Mouse (Mus musculus) limb, embryonic 15.5 days (tissue): ENCODE results near the gene Olfr525. TPM values are rescaled to one million over a fixed set of nuclear protein-coding genes. Genes with fewer than 3 reads are reported as not detected.

Source experiments
- polyA plus RNA-seq: library from polyadenylated mRNA; unstranded; fragments of >200 nt; fragmentation: Nextera tagmentation; extraction: Ambion mirVana; gene quantifications from 2 replicates; pipeline ENCODE4 v1.2.1, GENCODE M21; 2015

The Olfr525 gene
- polyA plus RNA-seq, 1 experiment from 2014 or later: not detected

Other genes starting within 250 kb of the Olfr525 start
- 0.55 and 1.2 TPM in 2 replicates for gene Caly, start 238.3 kb upstream of the Olfr525 start, polyA plus RNA-seq
- 0.41 TPM in 1 of 2 replicates, not detected in the other for gene Prap1, start 227.5 kb upstream of the Olfr525 start, polyA plus RNA-seq
- 21.4 and 22.3 TPM in 2 replicates for gene Fuom, start 218.4 kb upstream of the Olfr525 start, polyA plus RNA-seq
- gene Paox, start 205.1 kb upstream of the Olfr525 start, polyA plus RNA-seq: 17.7 and 18.4 TPM in 2 replicates
- 130 and 141 TPM in 2 replicates for gene Echs1, start 204.4 kb upstream of the Olfr525 start, polyA plus RNA-seq
- gene Mtg1, start 183.3 kb upstream of the Olfr525 start, polyA plus RNA-seq: 20.6 and 21.9 TPM in 2 replicates
- gene Sprn, start 166.0 kb upstream of the Olfr525 start, polyA plus RNA-seq: 0.27 and 0.36 TPM in 2 replicates
- not detected in 2 replicates for gene Olfr522, start 156.1 kb upstream of the Olfr525 start, polyA plus RNA-seq
- not detected in 2 replicates for gene Olfr523, start 147.6 kb upstream of the Olfr525 start, polyA plus RNA-seq
- gene Olfr524, start 114.9 kb upstream of the Olfr525 start, polyA plus RNA-seq: not detected in 2 replicates
- gene Cd163l1, start 102.6 kb upstream of the Olfr525 start, polyA plus RNA-seq: 0.11 TPM in 1 of 2 replicates, not detected in the other
- not detected in 2 replicates for gene 5830411N06Rik, start 73.6 kb upstream of the Olfr525 start, polyA plus RNA-seq
- gene Olfr527, start 13.2 kb downstream of the Olfr525 start, polyA plus RNA-seq: not detected in 2 replicates
- not detected in 2 replicates for gene Olfr60, start 40.8 kb downstream of the Olfr525 start, polyA plus RNA-seq
- gene Olfr530, start 55.5 kb downstream of the Olfr525 start, polyA plus RNA-seq: not detected in 2 replicates
- not detected in 2 replicates for gene Olfr531, start 82.1 kb downstream of the Olfr525 start, polyA plus RNA-seq
- not detected in 2 replicates for gene Olfr532, start 100.8 kb downstream of the Olfr525 start, polyA plus RNA-seq
- not detected in 2 replicates for gene Olfr533, start 142.5 kb downstream of the Olfr525 start, polyA plus RNA-seq
- gene Olfr535, start 163.4 kb downstream of the Olfr525 start, polyA plus RNA-seq: not detected in 2 replicates
- gene Olfr536, start 186.5 kb downstream of the Olfr525 start, polyA plus RNA-seq: not detected in 2 replicates
- gene Olfr538, start 247.0 kb downstream of the Olfr525 start, polyA plus RNA-seq: not detected in 2 replicates